Mouse (Mus musculus) hindbrain, embryonic 15.5 days (tissue): ENCODE measurements around the gene Tcf25. TPM values are rescaled to one million over a fixed set of nuclear protein-coding genes. Genes with fewer than 3 reads are reported as not detected.

ENCODE experiments used
- ATAC-seq: fragments of 200-750 bp; cut with Nextera tagmentation; 2 replicates; pipeline ENCODE4 v1.8.0; 2017; ENCODE audit warnings: low read depth, moderate number of reproducible peaks, moderate TSS enrichment; ENCODE audit not compliant: low FRiP score
- H3K27ac ChIP-seq: fragments of 300-500 bp; sonication (generic); replicated peaks from 2 replicates; pipeline ENCODE4 v1.5.1; 2015; ENCODE audit warnings: mild to moderate bottlenecking, inconsistent platforms
- H3K27me3 ChIP-seq: fragments of 300-500 bp; sonication (generic); 2 replicates; pipeline ENCODE4 v1.6.1; 2015; ENCODE audit warnings: control low read depth, inconsistent platforms
- H3K36me3 ChIP-seq: fragments of 300-500 bp; sonication (generic); 2 replicates; pipeline ENCODE4 v1.6.1; 2015; ENCODE audit warnings: control low read depth, inconsistent platforms
- H3K4me1 ChIP-seq: fragments of 300-500 bp; sonication (generic); replicated peaks from 2 replicates; pipeline ENCODE4 v1.6.1; 2015; ENCODE audit warnings: control low read depth, inconsistent platforms
- H3K4me2 ChIP-seq: fragments of 300-500 bp; sonication (generic); 2 replicates; pipeline ENCODE4 v1.6.1; 2015; ENCODE audit warnings: moderate library complexity, mild to moderate bottlenecking, inconsistent platforms
- H3K4me3 ChIP-seq: fragments of 300-500 bp; sonication (generic); 2 replicates; pipeline ENCODE4 v1.5.1; 2015; ENCODE audit warnings: mild to moderate bottlenecking, inconsistent platforms
- H3K9ac ChIP-seq: fragments of 300-500 bp; sonication (generic); 2 replicates; pipeline ENCODE4 v1.6.1; 2015; ENCODE audit warnings: inconsistent platforms
- H3K9me3 ChIP-seq: fragments of 300-500 bp; sonication (generic); 2 replicates; pipeline ENCODE4 v1.6.1; 2016; ENCODE audit warnings: control low read depth, inconsistent platforms
- WGBS: fragments of 180-500 bp; shearing (Covaris S2); methylation state at CpG from one replicate; pipeline ENCODE4 v1.1.7; 2015; 5-methylcytosine and 5-hydroxymethylcytosine counted together
- polyA plus RNA-seq: library from polyadenylated mRNA; unstranded; fragments of >200 nt; fragmentation: Nextera tagmentation; extraction: Ambion mirVana; gene quantifications from 2 replicates; pipeline ENCODE4 v1.2.1, GENCODE M21; 2015

The Tcf25 gene
- 332 and 377 TPM in 2 replicates for polyA plus RNA-seq

GRCm38 (mm10) chr8:123373403-123374238 lies at the start of gene Tcf25:
Tcf25 (plus strand) TSS chr8:123373753.
- no peaks in the 10 kb centered on the region for H3K27me3 ChIP-seq
- H3K36me3 ChIP-seq, result peaks cover 13% of the 10 kb centered on the region
- under 1% methylated on average over 75 of the region's 75 CpGs for WGBS
- peak; percentile 93 for ATAC-seq
- H3K9me3 ChIP-seq, result no peaks in the 10 kb centered on the region
- peak within 1 kb of the TSS; percentile 80 for H3K4me2 ChIP-seq
- H3K9ac ChIP-seq, result peak within 1 kb of the TSS; percentile 74
- H3K4me3 ChIP-seq, result peak within 1 kb of the TSS; percentile 80
- peak within 1 kb of the TSS; percentile 97 for H3K27ac ChIP-seq
- H3K4me1 ChIP-seq, result peaks cover 33% of the 10 kb centered on the region

DNA sequence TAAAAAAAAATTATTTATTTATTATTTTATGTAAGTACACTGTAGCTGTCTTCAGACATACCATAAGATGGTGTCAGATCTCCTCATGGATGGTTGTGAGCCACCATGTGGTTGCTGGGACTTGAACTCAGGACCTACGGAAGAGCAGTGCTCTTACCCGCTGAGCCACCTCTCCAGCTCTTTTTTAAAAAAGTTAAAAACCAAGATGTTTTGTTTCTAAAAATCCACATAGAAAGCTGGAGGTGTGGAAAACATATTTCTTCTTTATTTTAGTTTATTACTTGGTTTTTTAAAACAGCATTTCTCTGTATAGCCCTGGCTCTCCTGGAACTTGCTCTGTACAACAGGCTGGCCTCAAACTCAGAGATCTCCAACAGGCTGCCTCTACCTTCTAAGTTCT lies 45.0 kb upstream of the Tcf25 start:
- Histone ChIP-seq H3K4me1 (peaks cover 13% of the 10 kb centered on the region), H3K27me3 (no peaks in the 10 kb centered on the region), H3K4me3 (no peak overlapping the region), H3K4me2 (no peak overlapping the region), H3K36me3 (no peaks in the 10 kb centered on the region), H3K27ac (no peak overlapping the region), H3K9ac (no peak overlapping the region), H3K9me3 (no peaks in the 10 kb centered on the region)
- ATAC-seq, result no peak
- 94% methylated on average over 2 of the region's 2 CpGs for WGBS

- H3K27me3 ChIP-seq, result no peaks in the 10 kb centered on the region
- no peak for ATAC-seq
- H3K4me2 ChIP-seq, result no peak overlapping the region
- WGBS, result 86% methylated on average over 4 of the region's 4 CpGs
- no peak overlapping the region for H3K27ac ChIP-seq
- H3K9me3 ChIP-seq, result no peaks in the 10 kb centered on the region
- H3K4me1 ChIP-seq, result peaks cover 21% of the 10 kb centered on the region
- H3K36me3 ChIP-seq, result no peaks in the 10 kb centered on the region
- no peak overlapping the region for H3K9ac ChIP-seq
- H3K4me3 ChIP-seq, result no peak overlapping the region
Observed at GRCm38 (mm10) chr8:123329350-123329749, 44.2 kb upstream of the Tcf25 start.

- WGBS, result 60% methylated on average over 5 of the region's 5 CpGs
- Histone ChIP-seq H3K27me3 (no peaks in the 10 kb centered on the region), H3K9ac (no peak overlapping the region), H3K36me3 (no peaks in the 10 kb centered on the region), H3K4me3 (no peak overlapping the region), H3K4me1 (peaks cover 27% of the 10 kb centered on the region), H3K4me2 (no peak overlapping the region), H3K27ac (no peak overlapping the region), H3K9me3 (no peaks in the 10 kb centered on the region)
- ATAC-seq, result no peak
Observed at GRCm38 (mm10) chr8:123329961-123330360, 43.6 kb upstream of the Tcf25 start.

DNA sequence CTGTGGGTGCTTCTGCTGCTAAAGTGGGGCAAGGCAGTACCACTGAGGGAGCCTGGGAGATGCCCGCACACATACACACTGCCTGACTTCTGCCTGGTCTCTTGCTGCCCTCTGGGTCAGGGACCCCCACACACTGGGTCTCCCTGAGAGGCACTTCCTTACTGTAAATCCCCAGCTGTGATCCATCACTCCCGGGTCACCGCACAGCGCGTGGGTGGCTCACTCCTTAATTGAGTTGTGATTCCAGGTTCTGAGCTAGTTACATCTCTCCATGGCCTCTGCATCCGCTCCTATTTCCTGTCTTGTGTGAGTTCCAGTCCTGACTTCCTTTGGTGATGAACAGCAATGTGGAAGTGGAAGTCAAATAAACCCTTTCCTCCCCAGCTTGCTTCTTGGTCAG lies 42.9 kb upstream of the Tcf25 start:
- ATAC-seq, result no peak
- no peaks in the 10 kb centered on the region for H3K27me3 ChIP-seq
- no peak overlapping the region for H3K4me3 ChIP-seq
- H3K36me3 ChIP-seq, result no peaks in the 10 kb centered on the region
- 84% methylated on average over 6 of the region's 6 CpGs for WGBS
- no peak overlapping the region for H3K27ac ChIP-seq
- no peak overlapping the region for H3K4me2 ChIP-seq
- peaks cover 33% of the 10 kb centered on the region for H3K4me1 ChIP-seq
- H3K9ac ChIP-seq, result no peak overlapping the region
- no peaks in the 10 kb centered on the region for H3K9me3 ChIP-seq

GRCm38 (mm10) chr8:123331301-123331700 lies 42.3 kb upstream of the Tcf25 start:
- no peak for ATAC-seq
- Histone ChIP-seq H3K27me3 (no peaks in the 10 kb centered on the region), H3K4me3 (peak overlapping the region; percentile 91), H3K27ac (peak overlapping the region; percentile 94), H3K9me3 (no peaks in the 10 kb centered on the region), H3K4me1 (peaks cover 35% of the 10 kb centered on the region), H3K36me3 (no peaks in the 10 kb centered on the region), H3K9ac (peak overlapping the region; percentile 88; the same call in 1 of the 2 replicates), H3K4me2 (peak overlapping the region; percentile 72)
- 82% methylated on average over 2 of the region's 2 CpGs for WGBS

DNA sequence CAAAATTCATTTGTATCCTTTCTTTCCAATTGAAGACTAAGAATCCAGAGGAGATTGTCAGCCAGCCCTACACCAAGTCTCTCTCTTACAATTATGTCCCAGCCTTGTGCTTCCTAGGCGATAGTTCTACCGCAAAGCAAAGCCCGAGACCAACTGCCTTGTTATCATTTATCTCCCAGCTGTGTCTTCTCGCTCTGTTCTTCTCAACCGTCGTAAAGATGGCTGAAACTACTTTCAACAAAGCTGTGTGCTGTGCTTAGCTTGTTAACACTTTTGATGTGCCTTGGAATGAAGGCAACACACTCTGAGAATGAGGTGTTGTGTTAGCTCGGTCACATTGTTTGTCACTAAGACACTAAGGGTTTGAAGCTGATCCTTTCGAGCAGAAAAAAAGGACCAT lies 41.7 kb upstream of the Tcf25 start:
- H3K9me3 ChIP-seq, result no peaks in the 10 kb centered on the region
- H3K36me3 ChIP-seq, result no peaks in the 10 kb centered on the region
- peak overlapping the region; percentile 88 for H3K9ac ChIP-seq
- WGBS, result 19% methylated on average over 8 of the region's 8 CpGs
- H3K4me2 ChIP-seq, result peak overlapping the region; percentile 72
- peak overlapping the region; percentile 91 for H3K4me3 ChIP-seq
- no peak; the same call in 1 of the 2 replicates for ATAC-seq
- peak overlapping the region; percentile 94 for H3K27ac ChIP-seq
- peaks cover 38% of the 10 kb centered on the region for H3K4me1 ChIP-seq
- H3K27me3 ChIP-seq, result no peaks in the 10 kb centered on the region

DNA sequence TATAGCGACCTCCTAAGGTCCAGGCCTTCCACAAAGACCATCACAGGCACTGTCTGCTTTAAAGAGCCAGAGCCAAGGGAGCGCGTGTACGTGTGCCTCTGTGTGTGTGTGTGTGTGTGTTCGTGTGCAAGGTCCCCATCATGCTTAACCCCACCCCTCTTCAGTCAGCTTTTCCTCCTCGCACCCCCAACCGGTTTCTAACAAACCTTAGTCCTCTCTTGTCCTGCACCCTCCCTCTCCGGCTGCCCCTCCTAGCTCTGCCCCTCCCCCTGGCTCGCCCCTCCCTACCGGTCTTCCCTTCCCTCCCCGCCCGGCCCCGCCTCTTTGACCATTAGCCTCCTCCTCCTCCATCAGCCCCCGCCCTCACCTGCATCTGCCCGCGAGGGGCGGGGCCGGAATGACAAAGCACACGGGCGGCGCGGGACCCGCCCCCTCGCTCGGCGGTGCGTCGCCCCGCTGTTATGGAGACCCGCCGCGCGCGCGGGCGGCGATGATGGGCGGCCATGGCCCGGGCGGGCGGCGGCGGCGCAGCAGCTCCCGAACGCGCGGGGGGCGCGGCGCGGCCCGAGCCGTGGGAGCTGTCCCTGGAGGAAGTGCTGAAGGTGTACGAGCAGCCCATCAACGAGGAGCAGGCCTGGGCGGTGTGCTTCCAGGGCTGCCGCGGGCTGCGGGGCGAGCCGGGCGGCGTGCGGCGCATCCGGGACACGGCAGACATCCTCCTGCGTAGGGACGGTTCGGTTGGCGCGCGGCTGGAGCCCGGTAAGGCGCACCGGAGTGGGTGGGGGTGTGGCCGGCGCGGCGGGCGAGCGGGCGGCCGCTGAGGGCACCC lies 41.1 kb upstream of the Tcf25 start, which contains the start of gene Spire2:
Spire2 (plus strand) TSS at position 452 of the 829 bp plus-strand sequence.
- Histone ChIP-seq H3K4me3 (peak within 1 kb of the TSS; percentile 91), H3K4me2 (peak within 1 kb of the TSS; percentile 72), H3K27ac (peak within 1 kb of the TSS; percentile 94), H3K4me1 (peaks cover 38% of the 10 kb centered on the region), H3K36me3 (no peaks in the 10 kb centered on the region), H3K9ac (peak within 1 kb of the TSS; percentile 88), H3K27me3 (no peaks in the 10 kb centered on the region), H3K9me3 (no peaks in the 10 kb centered on the region)
- ATAC-seq, result peak; percentile 90
- WGBS, result under 1% methylated on average over 79 of the region's 85 CpGs

- WGBS, result under 1% methylated on average over 18 of the region's 21 CpGs
- Histone ChIP-seq H3K4me3 (peak overlapping the region; percentile 91), H3K9me3 (no peaks in the 10 kb centered on the region), H3K4me2 (peak overlapping the region; percentile 72), H3K27me3 (no peaks in the 10 kb centered on the region), H3K9ac (peak overlapping the region; percentile 88), H3K4me1 (peaks cover 38% of the 10 kb centered on the region), H3K36me3 (no peaks in the 10 kb centered on the region), H3K27ac (peak overlapping the region; percentile 94)
- peak; percentile 23 for ATAC-seq
Observed at GRCm38 (mm10) chr8:123333091-123333587, 40.4 kb upstream of the Tcf25 start.

GRCm38 (mm10) chr8:123333864-123334263 lies 39.7 kb upstream of the Tcf25 start:
- Histone ChIP-seq H3K36me3 (no peaks in the 10 kb centered on the region), H3K27ac (peak overlapping the region; percentile 65), H3K9ac (peak overlapping the region; percentile 88), H3K27me3 (no peaks in the 10 kb centered on the region), H3K4me1 (peaks cover 38% of the 10 kb centered on the region), H3K4me2 (peak overlapping the region; percentile 72), H3K4me3 (peak overlapping the region; percentile 91), H3K9me3 (no peaks in the 10 kb centered on the region)
- no peak for ATAC-seq
- 6% methylated on average over 7 of the region's 7 CpGs for whole genome bisulfite sequencing

DNA sequence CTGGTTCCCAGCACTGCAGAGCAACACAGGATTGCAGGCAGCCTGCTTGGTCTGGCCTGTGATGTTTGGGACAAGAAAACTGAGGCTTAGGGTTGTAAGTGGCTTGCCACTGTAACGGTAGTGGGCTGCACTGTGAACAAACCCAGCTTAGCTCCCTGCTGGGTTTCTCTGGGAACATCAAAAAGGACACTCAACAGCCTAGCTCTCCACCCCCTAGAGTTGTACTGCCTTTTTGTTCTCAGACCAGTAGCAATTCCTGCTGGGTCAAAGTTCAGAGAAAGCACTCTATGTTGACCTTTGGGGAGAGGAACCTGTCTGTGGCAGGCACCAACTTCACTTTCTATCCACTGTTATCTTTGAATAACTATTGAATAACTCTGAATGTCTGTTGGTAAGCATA lies 39.1 kb upstream of the Tcf25 start:
- Histone ChIP-seq H3K4me1 (peaks cover 38% of the 10 kb centered on the region), H3K9me3 (no peaks in the 10 kb centered on the region), H3K4me2 (peak overlapping the region; percentile 72), H3K27me3 (no peaks in the 10 kb centered on the region), H3K36me3 (no peaks in the 10 kb centered on the region), H3K9ac (peak overlapping the region; percentile 88), H3K27ac (peak overlapping the region; percentile 65), H3K4me3 (peak overlapping the region; percentile 91)
- WGBS, result 6% methylated on average over 1 of the region's 1 CpGs
- no peak for ATAC-seq

DNA sequence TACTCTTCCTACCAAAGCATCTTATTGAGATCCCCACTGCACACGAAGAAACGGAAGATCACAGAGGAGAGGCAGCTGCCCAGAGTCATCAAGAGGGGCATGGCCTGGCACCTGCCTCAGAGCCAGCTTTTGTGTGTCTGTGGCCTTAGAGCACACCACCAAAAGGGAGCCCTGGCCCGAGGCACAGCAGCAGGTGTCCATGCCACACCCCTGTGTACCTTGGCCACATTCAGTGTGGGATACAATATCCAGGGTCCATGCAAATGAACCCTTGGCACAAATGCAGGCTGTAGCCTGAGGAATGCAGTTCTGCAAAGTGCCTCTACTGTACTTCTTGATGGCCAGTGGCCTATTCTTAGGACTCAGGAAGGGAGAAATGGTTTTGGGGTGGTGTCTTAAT lies 36.1 kb upstream of the Tcf25 start:
- H3K4me3 ChIP-seq, result no peak overlapping the region
- ATAC-seq, result no peak
- H3K4me2 ChIP-seq, result no peak overlapping the region
- no peaks in the 10 kb centered on the region for H3K9me3 ChIP-seq
- H3K27ac ChIP-seq, result no peak overlapping the region
- WGBS, result 88% methylated on average over 3 of the region's 3 CpGs
- 0 out of 2 replicates have a peak, but pooled peaks cover 3% of the 10 kb centered on the region for H3K36me3 ChIP-seq
- H3K4me1 ChIP-seq, result peaks cover 25% of the 10 kb centered on the region
- H3K9ac ChIP-seq, result no peak overlapping the region
- H3K27me3 ChIP-seq, result no peaks in the 10 kb centered on the region
